Mouse (Mus musculus) urinary bladder, adult 2 months (tissue): ENCODE measurements at regions not wholly inside any gene's neighbourhood (a gene's known extent, or its start where the extent isn't known, plus 50 kb on each side); places are given as distances from the start of the nearest gene placed in this dataset.

Source experiments
- DNase-seq: peaks from one replicate; pipeline ENCODE4 v3.0.0; 2022; ENCODE audit warnings: low spot score

DNA sequence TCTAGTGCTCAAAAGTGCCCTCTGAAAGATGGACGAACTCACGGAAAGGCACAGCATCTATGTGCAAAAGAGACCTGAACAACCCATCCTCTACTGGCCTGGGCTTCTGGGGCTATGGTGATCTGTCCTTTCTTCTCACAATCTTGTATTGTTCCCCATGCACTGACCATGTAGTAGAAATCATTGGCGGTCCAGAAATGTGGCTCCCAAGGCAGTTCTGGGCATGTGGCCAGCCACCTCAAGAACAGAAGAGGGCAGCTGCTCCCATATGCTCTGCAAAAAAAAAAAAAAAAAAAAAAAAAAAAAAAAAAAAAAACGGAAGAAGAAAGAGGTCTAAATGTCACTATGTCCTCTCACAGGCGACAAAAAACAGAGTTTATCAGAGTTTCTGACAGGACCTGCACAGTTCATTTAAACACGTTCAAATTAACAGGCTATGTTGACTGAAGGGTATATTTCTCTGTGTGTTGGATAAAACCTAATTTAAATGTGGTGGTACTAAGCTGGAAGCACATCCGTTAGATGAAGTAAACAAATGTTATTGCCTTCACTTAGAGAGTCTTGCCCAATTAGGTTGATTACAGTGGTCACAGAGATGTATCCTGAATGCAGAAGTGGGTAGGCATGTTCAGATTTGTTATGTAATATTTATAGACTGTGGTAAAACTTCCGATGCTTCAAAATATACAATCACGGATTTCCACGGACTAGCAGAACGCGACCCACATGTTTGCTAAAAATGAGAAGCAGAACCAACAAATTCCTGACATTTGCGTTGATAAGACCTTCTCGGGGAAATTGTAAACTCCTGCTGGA lies 470.9 kb downstream of the Epha4 start:
- no peak for DNase-seq

DNA sequence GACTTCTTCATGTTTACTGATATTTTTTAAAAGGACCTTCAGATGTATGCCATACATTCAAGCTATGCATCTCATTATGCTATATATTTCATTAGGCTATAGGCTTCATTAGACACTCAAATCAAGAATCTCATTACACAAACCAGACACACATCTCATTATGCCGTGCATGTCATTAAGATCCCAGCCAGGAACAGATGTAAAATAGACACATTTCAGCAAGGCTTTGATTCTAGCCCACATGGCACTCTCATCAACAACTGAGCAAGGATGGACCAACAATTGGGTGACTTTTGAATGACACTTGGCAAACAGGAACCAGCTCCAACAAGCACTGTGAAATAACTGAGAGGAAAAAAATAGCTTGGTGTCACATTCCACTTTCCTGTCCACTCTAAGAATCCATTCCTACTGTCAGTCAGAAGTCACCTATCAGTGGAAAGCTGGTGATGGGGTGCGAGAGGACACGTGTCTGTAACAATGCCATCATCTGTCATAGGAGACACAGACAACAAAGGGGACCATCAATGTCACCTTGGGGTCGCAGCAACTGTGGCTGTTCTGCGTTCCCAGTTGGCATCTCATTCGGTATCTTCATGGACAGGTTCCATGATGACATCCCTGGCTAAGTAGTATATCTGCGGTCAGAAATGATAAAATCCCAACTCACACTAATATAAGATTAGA lies 466.0 kb downstream of the Epha4 start:
- DNase-seq = no peak

DNA sequence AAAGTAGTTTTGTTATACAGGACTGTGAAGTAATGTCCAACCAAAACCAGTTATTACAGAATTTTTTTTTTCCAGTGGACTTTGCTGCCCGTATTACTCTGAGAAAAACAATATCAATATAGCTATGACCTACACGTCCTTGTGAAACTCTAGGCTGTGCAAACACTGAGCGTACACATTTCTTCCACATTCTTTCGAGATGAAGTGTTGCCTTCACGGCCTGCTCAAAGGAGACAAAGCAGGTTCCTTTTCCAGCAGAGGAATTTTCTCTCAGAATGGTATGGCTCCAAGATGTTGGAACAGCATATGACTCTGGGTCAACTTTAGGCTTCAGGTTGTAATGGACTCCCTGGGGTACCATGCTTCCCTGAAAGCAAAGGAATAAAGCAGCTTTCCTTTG lies 463.6 kb downstream of the Epha4 start:
- no peak for DNase-seq

DNA sequence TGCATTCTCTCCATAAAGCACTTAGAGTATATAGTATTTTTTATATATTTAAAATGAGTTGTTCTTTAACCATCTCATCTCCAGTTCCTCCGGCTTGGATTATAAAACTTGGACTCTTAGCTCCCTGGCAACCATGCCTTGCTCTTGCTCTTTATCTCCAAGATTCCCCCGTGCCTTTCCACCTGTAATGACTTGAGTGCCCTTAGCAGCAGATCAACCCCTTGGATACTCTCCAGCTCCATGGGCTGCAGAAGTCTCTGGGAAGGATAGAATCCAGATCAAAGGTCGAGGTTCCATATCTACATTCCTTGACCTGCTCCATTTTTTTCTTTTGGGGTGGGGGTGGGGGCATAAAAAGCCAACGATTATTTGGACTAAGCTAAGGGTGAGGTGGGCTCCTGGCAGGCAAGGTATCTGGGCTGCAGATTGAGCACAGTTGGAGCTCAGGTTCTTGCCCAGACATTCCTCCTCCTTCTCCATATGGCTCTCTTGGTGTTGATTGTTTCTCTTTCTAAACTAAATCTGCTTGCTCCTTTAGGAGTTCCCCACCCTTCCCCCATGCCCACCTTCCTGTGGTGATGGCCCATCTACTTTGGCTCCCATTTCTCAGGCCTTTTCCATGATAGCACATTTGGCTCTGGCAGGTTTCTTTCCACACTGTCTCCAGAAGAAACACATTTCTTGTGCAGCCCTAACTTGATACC lies 460.9 kb downstream of the Epha4 start:
- no peak for DNase-seq

DNA sequence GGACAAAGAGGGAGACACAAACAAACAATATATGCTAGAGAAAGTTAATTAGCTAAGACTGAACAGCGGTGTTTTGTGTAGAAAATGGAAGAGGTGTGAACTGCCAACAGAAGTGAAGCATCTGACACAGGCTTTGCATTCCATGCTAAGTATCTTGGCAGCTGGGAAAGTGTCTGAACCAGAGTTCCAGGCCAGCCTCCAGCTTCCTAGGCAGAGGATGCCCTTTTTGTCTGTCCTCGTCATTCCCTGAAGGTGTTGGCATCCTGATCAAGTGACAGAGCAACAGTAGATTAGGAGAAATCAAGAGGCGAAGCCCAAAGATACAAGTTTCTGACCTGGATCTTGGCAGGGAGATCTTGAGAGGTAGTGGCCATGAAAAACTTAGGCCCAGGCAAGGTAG lies 452.4 kb downstream of the Epha4 start:
- DNase-seq = no peak

DNA sequence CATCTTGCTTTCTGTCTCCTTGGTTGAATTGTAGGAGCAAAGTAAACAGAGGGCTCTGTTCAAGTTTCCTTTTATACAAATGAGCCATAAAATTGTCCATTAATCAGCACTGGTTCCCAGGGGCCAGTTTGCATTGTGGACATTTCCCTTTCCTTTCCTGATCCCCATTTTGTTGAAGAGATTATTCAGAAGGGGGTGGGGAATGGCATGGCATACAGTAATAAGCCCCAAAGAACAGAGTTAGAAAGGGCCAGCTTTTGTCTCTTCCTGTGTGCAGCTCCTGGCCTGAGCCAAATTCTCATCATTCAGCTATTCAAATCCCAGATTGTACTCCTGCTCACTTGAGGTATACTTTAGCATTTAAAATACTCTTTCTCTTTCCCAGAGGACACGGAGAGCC lies 441.8 kb downstream of the Epha4 start:
- DNase-seq = no peak

DNA sequence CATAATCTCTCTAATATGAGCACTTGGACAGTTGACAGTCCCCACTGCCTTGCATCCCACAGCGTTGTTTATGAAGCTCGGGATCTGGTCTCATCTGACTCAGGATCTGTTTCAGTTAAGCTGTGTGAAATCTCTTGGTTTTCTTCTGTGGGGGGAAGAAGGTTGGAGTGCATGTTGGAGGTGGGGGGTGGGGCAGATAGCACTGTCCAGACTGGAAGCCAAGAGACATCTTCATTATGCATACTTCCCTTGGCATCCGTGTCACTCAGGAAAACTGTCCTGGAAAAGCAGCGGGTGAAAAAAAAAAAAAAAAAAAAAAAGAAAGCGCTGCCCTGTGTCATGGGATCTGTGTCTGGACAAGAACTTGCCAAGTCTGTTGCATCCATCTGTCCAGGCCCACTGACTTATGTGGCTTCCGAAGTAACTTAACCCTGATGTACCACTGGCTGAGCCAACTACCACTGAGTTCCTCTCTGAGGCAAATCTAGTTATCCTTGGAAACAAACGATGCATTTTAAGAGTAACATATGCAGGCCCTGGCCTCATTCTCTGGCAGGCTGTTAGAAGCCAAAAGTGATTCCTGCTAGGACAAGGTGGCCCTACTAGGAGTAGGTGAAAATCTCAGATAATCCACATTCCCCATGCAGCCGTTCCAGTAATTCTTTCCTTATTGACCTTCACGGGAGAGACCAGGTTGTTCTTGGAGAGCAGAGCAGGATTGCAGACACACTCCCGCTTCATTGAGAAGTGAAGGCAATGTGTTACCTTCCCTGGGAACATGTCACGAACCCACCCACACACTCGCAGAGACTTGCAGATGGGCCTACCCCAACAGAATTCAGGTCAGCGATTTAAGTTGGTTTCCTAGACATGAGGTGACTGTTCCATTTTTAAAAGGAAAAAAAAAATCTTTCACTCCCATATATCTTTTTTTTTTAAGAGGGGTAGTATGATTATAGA lies 439.7 kb downstream of the Epha4 start:
- DNase-seq = no peak

DNA sequence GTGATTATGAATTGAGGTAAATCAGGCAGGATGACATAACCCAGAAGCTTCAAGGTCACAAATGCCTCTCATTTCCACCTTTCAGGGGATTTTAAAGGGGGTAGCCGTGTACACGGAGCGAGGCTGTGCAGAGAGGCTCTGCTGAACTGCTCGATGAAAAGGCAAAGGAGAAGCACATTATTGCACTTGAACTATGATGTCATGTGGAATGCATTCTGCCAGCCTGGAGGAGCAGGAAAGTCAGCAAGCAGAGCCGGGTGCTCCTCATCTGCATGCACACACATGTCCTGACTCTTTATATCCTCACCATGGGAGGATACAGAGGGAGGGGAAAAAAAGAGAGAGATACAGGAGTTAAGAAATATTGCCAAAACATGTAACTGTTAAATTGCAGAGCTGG lies 434.1 kb downstream of the Epha4 start:
- DNase-seq = no peak

DNA sequence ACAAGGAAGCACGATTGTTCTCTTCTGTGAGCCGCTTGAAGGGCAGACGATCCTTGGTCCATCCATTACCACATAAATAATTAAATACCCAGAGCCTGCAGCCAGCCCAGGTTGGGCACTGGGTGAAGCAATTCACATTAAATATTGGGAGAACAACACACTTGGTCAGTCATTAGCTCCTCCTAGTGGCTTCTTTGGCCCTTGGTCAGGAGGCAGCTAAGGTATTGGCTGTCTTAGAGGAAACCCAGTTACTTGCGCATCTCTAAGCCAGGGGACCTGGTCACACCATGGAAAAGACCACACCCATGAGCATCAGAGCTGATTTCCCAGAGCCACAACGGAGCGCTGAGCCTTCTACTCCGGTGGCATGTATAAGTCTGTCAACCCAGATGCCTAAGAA lies 433.2 kb downstream of the Epha4 start:
- DNase-seq = no peak

DNA sequence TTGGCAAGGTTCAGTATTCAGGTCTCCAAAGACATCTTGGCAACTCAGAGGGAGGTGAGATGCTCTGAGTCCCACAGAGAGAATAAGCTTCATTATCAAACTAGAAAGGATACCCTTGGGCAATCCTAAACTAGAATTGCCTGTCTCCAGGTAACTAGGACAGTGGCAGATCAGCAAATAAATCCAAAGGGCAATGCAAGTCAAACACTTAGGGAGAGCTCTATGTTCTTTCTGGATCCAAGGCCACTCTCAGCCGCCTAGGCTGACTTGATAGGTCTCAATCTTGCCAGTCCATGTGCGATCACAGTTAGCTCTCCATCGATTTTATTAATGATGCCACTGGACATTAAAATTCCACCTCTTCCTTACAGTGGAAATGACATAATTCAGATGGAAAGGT lies 432.5 kb downstream of the Epha4 start:
- no peak for DNase-seq

DNA sequence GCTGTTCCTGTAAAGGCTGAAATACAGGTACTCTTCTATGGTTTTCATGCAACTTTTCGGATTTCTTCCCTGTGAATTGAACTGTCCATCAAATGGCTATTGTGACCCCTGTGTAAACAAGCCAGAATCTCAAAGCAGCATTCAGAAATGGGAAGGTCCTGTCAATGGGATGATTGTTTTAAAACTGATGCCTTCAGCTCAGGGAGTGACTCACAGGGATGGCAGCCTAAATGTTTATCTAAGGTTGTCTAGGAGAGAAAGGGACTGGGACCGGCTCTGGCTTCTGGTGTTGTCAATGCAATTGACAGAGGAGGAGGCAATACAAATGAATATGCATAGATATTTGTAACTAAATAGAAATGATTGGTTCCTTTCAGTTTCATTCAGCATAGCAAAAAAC lies 421.3 kb downstream of the Epha4 start:
- DNase-seq = no peak

DNA sequence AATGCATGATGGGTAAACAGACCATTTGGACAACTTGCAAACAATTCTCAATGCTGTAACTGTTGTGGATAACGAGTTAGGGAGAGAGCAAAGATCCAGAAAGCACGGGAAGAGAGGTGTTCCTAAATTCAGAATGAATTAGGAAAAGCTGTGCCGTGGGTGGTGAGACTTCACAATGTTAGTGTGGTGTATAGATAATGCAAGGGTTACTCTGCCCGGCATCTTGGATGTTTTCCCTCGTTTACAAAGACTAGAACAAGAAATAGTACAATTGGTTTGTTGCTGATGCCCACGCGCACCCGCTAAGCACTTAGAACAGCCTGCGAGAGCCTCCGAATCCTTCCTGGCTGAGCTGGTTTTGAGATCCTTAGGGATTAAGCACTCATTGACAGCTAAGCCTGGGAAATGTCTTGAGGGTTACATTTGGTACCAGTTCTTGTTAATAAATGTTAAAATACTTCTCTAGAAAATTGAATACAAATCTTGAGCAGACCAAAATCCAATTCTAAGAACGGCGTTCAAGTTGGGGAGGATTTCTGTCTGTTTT lies 413.1 kb downstream of the Epha4 start:
- DNase-seq = no peak

DNA sequence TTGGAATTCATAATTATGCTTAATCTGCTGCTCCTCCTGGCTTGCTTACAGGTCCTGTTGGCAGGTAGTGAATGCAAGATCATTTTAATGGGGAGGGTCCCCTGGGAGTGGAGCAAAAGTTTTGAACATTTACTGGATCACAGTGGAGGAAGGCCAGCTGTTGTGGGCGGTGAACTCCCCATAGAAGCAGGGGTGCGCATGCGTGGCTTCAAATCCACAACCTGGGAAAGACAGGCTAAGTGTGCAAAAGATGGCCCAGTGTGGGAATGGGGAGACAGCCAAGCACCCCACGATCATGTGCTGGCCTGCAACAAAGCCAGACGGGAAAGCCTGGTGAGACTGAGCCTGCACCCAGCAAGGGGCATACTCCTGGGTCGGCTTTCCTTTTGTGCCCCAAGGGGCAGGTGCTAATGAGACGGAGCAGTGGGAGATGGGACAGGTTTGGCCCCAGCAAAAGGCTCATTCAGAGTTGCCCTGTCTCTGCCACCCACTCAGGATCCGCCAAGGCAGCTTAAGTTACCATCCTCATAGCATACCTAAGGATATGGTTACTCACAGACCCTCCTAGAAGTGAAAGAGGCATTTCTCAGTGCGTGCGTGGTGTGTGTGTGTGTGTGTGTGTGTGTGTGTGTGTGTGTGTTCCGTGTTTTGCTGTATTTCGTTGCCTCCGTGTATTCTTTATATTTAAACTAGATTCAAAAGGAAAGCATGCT lies 412.3 kb downstream of the Epha4 start:
- DNase-seq = no peak

DNA sequence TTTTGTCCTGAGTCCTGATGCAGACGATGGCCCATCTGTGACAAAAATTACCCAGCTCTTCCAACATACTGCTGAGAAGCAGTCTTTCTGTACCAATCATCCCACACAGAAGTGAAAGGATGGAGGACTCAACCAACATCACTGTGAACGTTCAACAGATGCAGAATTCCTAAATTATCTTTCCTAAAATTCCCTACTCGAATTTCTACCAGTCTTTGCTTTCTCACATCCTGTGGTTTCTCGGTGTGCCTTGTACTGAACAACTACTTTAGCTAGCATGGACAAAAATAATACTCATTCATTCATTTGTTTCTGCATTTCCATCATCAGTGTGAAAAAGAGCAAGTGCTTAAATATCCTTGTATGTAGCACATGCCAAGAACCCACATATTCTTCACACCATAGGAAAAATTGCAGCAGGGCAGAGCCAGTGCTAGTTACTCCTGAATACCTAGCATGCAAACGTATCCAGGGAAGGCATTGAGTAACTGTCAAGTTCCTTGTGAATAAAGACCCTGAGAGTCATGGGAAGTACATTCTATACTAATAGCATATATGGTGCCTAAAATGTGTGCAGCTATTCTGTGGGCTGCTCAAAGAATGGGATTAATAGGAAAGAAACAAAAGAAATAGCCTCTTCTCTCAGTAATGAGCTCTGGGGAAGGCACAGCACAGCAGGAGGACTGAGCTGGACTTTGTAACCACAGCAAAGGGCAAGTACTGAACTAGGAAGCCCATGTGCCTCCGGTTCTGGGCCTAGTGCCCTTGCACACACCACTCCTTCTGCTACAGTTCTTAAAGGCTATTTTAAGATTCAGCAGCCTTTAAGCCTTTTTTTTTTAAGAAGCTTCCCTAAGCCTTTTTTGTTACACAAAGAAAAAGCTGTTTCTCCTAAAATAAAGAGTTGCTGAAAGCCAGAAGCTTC lies 404.8 kb downstream of the Epha4 start:
- no peak for DNase-seq

DNA sequence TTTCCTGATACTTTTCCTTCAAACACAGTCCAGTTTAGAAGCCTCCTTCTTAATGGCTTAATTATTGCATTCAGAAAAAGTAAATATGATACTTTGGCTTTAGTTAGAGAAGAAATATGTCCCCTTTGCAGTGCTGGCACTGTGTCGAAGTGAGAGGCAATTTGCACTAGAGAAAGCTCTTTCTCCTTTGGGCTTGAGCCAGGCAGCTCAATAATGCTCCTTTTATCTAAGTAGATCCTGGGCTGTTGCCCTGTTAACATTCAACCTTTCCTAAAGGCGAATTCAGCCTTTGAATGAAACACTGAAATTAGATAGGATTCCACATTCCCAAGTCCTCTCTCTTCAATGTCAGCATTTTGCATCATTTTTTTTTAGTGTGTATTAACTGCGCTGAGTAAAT lies 386.5 kb downstream of the Epha4 start:
- no peak for DNase-seq

DNA sequence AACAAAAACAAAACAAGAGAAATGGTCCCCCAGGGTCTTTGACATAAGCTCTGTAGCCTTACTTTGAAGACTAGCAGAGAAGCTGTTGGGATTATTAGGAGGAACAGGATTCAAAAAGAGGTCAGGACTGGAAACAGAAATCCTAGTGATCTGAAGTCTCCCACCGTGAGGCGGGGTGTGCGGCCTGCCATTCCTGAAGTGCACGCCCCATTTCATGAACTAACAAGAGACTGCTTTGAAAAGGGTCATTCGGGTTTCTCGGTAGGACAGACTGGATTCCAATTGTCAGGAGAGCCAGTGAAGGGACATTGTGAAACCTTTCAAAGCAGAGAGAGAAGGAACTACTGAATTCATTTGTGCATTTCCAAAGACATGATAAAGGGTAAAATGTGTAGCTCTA lies 377.2 kb downstream of the Epha4 start:
- DNase-seq = no peak

DNA sequence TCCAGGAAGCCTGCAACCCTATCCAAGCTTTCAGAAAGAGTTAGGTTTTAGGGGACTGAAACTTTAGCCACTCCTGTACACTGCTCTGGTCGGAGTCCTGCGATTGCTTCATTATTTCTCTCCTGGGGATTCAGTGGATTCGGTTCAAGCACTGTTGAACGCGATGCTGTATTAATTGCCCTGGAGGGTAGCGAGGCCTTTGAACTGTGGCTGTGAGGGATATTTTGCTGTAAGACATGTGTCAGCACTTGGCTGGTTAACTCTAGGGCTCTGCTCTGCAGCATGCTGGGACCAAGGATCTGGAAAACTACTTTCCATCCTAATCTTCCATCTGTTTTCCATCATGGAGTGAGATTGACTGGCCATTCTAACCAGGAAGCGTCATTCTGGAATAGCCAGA lies 374.0 kb downstream of the Epha4 start:
- no peak for DNase-seq

DNA sequence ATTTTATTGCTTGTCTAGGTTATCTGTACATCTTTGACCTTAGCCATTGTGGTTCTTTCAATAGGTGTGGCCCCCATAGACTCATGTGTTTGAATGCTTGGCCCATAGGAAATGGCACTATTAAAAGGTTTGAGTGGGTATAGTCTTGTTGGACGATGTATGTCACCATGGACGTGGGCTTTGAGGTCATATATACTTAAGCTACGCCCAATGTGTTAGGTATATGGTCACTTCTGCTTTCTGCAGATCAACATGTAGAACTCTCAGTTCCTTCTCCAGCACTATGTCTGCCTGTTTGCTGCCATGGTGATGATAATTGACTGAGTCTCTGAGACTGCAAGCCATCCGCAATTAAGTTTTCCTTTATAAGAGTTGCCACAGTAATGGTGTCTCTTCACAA lies 366.8 kb downstream of the Epha4 start:
- DNase-seq = no peak

DNA sequence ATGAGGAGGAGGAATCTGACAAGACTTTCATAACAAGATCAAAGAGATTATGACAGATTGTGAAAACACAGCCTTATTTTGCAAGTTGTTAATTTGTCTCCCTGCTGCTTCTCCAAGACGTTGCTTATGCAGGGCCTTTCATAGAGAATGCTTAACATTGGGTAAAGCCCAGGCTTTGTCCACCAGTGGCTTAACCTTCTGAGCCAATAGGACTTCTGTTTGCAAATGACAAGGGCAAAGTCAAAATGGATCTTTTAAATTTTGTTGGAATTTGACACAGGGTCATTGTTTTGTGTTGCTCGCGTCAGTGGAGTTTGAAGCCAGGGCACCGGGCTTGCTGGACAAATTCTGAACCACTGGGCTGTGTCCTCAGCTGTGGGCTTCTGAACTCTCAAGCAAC lies 346.6 kb downstream of the Epha4 start:
- no peak for DNase-seq

DNA sequence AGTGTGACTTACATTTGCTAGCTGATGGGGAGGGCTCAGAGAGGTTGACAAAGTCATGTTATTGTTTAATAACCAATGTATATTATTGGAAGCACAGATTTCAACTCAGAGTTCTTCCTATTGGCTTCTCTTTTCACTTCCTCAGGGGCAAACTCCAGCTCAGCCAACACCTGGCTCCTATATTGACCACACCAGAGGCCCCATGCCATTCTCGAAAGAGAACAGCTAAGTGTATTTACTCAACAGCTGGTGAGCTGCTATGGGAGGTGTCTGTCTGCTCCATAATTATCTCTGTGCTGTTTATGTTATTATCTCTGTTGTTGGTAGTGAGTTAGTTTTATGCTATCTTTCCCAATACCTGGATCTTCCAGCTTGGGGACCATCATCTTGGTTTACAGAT lies 342.4 kb downstream of the Epha4 start:
- no peak for DNase-seq
